Mouse (Mus musculus) right cerebral cortex, postnatal 10 days (tissue): Measurements from ENCODE around the gene Fdx1.
A peak's percentile ranks its signal among the peaks of the same experiment; 100 is the strongest.

Source experiments
- DNase-seq, 2 experiments: peaks; one replicate each; pipeline ENCODE4 v3.0.0; 2021; ENCODE audit warnings: low spot score in 2 of 2

Gene Fdx1

DNA sequence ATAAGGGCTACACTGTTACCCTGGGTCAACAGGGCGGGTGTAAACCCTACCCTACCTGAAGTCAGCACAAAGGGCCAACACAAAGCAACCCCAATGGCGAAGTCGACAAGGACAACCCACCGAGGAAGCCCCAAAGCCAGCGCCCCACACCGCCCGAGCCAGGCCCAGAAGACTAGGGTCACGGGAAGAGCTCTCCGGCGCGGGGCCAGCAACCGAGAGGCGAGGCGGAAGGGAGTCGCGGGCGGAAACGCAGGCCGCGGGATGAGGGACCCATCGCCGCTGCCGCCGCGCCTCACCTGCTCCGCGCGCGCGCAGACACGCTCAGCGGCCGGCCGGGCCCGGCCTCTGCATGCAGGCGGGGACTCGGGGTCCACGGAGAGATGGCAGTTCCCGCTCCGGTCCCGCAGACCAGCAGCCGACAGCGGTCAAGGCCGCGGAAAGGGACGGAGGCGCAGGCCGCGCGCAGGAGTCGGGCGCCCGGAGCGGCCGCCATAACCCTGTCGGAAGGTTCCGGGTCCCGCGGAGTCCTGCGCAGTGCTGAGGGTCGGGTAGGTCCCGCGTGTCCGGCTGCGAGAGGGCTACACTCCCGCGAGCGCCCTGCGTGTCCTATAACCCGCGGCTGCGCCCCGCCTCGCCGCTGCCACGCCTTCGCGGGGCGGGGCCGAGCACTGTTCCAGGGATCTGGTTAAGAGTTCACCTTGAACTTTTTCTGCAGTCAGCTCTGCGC lies at the start of gene Fdx1:
Fdx1 (minus strand) TSS at position 582 of the 727 bp plus-strand sequence.
- DNase-seq = peak; percentile 70 to 71

DNA sequence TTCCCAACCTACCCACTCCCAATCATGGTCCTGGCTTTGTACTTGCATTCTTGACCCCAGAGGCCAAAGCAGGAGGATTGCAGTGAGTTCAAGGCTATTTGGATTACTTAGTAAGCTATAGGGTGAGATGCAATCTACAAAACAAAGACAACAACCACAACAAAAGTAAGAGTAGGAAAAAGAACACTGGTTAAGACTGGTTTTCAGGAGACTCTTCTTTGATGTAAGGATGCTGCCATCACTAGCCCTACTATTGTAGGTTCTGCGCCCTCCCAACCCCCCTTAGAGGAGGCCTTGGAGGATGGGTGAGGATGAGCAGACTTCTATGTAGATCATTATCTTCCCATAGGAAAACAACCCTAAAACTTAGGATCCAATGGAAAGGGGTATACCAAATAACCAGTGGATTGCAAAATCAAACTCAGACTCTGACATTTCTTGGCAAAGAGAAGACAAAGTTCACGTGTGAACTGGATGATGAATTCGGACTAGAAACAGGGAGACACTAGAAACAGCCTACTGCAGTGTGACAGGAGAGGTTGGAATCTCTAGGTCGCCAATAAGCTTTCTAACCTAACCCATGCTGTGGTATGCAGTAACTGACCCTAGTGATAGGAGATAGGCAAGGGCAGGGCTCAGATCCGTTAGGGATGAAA lies 49.6 kb upstream of the Fdx1 start:
- DNase-seq = no peak

DNA sequence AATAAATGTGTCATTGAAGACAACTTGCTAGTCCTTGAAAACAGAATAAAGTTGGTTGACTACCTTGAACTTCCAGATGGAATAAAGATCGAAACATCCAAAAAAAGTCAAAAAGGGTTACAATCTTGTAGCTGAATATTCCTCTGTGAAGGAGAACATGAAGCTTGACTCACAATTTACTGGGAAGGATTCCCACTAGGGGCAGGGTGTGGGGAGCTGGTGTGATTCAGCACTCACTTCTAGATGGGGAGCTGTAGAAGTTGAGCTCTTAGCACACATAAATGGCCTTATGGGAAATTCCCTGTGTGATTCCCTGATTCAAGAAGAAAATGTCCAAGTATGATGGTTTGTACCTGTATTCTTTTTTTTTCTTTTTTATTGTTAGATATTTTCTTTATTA lies 49.0 kb upstream of the Fdx1 start:
- no peak for DNase-seq

DNA sequence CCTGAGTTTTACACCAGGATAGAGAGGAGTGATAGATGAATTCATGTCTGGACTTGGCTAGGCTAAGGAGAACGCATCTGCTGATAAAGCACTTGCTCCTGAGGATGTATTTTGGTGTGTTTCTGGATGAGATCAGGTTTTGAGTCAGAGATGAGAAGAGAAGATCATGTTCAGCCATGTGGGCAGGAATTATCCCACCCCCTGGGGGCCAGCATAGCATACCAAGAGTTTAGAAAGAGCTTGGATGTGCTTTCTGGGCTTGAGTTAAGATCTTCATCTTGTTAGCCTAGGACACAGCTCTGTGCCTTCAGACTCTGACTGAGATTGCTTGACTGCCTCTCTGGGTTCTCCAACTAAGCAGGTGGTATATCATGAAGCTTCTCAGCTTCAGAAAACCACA lies 45.2 kb upstream of the Fdx1 start:
- no peak for DNase-seq

DNA sequence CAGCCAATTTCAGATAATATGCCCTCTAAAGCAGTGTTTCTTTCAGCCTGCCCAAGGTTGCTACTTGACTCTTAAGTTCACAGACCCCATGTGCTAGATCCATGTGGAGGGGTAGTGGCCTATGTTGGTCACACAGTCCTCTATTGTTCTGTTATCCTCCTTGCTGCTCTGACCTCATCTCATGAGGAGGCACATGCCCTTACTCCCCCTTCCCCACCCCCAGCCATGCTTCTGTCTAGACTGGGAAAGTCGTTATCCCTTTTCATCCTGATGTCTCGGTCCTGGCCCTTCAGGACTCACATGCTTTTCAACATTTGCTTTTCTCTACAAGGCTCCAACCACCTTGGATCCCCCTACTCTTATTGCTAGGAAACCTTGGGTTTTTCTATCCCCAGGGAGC lies 44.0 kb upstream of the Fdx1 start:
- DNase-seq = no peak

DNA sequence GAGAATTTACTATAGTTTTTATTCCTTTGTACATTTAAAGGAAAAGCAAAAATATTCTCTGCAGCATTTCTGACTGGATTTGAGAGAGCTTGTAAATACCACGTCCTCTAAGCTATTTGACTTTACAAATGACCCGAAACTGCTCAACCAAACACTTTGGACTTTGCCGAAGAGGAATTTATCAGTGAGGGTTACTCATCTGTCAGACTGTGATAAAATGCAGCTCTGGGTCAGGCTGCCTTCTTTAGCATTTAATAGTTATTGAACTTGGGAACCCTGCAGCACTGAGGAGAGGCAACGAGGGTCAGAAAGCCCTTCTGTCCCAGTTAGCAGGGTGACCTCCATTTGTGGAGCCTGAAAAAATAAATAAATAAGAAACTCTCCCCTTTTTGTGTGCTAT lies 40.1 kb upstream of the Fdx1 start:
- DNase-seq = no peak

DNA sequence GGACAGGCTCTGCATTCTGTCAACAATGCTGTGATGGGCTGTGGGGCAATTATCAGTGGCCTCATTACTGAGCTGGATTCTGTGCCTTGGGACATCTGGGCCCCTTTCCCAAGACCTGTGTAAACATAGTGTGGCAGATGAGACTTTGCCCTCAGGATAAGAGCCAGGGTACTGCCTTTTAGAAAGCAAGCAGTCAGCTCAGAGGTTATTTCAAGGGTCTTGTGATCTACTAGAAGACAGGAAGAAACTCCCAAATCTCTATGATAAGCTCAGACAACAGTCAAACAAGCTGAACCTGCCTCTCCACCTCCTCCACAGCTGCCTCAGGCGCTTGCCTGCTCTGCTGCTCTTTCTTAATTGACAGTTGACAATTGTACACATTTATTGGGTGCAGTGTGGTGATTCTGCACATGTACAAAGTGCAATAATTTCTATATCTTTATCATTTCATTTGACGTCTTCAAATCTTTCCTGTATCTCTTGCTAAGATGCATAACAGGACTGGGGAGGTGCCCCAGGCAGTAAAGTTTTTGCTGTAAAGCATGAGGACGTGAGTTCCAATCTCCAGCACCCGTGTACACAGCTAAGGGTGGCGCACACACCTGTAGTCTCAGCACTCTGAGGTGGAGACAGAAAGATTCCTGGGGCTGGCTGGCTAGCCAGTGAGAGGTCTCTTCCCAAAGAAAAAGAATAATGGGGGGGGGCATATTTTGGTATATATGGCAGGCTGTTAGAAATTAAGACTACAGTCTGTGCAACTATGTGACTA lies 32.2 kb upstream of the Fdx1 start:
- DNase-seq = no peak

DNA sequence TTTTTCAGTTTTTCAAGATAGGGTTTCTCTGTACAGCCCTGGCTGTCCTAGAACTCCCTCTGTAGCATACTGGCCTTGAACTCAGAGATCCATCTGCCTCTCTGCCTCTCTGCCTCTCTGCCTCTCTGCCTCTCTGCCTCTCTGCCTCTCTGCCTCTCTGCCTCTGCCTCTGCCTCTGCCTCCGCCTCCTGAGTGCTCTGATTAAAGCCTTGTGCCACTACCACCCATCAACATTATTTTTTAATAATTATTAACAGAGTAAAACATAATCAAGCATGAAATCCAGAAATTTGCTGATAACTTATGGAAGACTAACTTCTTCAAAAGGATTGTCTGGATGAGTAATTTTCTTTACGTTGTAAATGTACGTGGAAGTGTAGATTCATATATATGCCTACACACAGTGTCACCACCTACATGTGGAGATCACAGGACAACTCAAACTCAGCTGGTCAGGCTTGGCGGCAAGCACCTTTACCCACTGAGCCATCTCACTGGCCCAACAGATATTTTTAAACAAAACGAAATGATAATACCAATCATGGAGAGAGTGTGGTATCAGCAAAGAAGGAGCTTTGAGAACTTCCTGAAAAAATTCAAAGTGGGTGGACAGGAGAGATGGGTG lies 31.4 kb upstream of the Fdx1 start:
- no peak for DNase-seq

DNA sequence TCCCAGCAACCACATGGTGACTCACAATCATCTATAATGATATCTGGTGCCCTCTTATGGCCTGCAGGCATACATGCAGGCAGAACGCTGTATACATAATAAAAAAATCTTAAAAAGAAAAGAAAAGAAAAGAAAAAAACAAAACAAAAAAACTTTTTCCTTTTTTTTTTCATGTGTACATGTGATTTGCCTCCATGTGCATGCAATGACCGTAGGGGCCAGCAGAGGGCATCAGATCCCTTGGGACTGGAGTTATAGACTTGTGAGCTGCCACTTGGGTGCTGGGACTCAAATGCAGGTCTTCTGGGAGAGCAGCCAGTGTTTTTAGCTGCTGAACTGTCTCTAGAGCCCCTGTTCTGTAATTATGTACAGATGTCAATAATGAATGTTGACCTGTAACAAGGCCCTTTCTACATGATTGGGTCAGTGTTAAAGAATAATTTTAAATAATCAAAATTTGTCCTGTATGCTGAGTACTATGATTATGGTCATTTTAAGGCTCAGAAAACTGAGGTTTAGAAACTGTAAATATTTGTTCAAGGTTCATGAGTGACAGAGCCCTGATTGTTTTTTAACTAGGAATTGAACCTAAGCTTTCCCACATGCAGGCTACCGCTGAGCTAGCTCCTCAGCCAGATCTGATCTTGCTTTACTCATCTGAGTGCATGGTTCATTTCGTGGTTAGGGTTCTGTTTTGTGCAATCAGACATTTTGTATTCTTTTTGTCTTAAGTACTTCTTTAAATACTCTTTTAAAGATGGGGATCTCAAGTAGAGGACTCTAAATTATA lies 30.3 kb upstream of the Fdx1 start:
- peak in 1 of 2 experiments; percentile 25 for DNase-seq

DNA sequence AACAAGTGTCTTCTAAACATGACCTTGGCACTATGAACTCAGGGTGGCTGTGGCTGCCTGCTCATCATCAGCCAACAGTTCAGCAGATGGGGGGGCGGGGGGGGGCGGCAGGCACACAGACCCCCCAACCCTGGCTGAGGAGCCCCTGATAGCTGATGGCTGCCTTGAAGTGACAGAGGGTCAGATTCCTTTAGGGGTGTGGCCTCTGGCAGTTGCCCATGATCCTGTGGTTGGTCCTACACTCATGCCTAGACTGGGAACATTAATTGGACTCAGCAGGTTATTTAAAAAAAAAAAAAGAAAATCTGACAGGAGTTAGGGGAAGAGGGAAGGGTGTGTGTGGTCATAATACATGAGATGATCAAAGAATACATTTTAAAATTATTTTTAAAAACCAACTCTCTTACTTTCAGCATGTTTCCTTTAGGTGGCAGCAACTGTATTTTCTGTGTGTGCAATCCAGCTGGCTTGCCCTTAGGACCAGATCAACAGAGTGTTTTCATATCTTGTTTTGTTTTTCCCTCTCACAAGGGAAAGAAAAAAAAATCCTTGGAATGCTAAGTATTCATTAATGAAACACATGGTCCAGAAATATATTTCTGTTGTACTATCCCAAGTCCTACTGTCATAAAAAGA lies 28.0 kb upstream of the Fdx1 start:
- no peak for DNase-seq

DNA sequence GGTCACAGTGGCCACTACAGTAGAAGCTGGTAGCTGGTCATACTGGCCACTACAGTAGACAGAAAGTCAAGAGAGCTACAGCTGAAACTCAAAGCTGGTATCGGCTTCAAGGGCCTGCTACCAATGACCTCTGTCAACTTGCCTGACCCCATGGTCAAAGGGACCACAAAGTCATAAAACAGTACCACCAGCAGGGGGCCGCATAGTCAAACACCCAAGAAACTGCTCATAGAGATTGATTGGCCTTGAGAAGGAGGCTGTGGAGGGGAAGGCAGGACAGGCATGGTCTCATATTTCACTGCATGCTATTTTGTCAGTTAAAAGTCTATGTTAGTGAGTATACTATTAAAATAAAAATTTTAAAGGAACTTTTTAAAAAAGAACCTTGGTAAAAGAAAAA lies 27.5 kb upstream of the Fdx1 start:
- peak in 1 of 2 experiments; percentile 28 for DNase-seq

DNA sequence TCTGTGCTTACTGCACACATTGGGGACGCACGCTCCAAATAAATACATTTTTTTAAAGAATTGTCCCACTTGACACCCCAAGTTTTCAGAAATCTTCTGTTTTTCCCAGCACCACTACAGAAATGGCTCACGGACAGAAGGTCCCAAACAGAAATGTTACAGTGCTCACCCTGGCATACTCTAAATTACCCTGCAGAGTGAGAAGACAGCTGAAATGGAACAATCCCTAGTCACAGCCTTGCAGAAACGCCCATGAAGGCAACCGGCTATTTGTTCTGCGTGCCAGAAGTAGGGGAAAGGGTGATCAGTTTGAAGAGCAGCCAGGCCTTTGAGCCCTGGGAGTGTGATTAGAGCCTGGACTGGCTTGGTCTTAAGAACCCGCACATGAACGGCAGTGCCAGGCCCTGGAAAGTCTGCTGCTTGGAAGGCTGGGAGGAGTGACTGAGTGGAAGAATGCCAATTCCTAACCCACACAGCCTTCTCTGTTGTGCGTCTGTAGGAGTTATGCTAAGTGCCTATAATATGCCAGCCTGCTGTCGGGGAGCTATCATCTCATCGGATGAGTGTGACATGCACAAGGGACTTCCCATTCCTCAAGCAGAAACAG lies 22.2 kb upstream of the Fdx1 start:
- DNase-seq = peak; percentile 83 to 91

DNA sequence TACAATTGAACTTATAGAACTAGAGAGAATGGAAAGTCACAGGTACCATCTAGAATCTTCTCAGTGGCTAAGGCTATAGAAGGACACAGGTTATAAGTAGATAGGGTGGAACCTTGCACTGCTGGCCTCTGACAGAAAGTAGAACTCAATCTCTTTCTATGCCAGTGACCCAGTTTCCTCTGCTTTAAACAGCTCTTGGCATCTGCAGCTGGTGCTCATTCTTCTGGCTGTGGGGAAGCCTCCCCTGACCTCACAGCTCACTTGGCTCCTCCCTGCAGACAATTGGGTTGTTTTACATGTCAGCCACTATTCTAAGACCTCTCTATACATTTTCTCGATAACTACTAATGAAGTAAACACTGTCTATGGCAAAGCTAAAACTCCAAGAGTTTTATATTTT lies 17.8 kb upstream of the Fdx1 start:
- DNase-seq = no peak

DNA sequence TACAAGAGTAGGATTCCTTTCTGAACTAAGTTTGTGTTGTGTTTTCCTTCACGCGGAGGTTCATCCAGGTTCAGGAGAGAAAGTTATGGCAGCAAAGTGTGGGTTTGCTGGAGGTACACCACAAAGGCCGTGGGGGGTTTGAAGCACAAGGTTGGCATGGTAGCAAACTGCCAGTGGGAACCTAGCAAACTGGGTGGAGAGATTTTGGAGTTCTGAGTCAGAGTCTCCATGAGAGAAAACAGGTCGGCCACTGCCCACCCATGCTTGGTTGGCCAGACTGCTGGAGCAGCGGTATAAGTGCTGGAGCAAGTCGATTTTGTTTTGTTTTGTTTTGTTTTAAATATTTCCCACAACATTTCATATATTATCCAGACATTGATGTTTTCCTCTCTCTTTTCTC lies 15.9 kb upstream of the Fdx1 start:
- no peak for DNase-seq

DNA sequence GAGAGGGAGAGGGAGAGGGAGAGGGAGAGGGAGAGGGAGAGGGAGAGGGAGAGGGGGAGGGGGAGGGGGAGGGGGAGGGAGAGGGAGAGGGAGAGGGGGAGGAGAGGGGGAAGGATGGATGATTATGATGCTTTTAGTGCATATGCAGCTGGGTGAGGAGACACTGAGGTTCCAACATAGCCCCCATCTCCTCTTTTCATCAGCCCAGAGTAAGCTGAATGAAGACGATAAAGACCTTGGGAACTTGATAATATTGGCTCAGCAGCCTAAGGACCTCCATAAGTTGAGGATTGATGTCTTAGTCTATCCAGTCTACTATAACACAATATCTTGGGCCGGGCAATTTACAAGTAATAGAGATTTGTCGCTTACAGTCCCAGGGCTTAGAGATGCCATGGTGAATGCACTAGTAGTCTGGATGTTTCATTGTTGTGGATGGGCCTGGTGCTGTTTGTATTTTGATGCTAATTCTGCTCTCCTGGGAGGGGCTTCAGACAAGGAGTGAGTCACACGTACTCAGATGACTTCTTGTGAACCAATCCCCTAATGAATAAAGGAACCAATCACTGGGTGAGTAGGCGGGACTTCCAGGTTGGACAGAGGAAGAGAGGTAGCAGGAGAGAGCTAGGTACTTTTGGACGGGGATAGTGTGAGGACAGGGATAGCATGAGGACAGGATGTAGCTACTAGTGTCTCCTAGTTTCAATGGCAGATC lies 15.3 kb upstream of the Fdx1 start:
- DNase-seq = no peak

DNA sequence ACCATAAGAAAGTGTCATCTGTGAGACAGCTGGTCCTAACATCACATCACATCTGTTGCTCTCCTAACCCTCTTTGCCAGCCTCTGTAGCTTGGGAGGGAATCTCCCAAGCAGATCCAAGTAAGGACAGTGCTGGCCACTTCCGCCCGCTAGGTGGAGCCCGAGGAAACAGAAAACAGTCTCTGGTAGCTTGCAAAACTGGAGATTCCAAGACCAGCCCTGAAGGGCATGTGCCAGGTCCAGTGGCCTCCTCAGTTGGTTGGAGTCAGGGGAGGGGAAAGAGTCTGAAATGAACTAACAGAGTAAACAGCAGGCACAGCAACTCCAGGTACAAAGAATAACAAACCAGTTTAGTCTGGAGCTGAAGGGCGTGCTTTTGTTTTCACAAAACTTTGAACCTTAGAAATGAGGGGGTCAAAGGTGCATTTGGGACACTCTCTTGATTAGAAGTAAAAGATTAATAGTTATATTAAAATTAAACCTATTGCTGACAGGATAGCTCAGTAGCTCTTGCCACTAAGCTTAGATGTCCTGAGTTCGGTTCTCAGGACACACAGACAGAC lies 14.2 kb upstream of the Fdx1 start:
- DNase-seq = peak; percentile 85 to 88

DNA sequence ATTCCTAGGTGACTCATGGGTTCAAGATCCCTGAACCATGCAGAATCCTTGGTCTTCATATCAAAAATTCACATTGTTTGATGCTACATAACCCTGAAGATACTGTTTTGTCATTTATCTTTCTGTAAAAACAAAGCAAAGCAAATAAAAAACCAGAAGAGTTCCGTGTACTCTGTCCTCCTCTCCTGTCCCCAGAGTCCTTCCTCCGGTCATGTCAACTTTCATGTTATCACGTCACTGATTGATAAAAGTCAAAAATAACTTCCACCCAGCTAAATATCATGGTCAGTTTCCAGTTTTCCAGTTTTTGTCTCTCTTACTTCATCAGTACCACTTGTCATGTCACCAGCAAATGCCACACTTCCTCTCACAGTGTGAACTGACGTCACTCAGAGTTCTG lies 11.5 kb upstream of the Fdx1 start:
- no peak for DNase-seq

DNA sequence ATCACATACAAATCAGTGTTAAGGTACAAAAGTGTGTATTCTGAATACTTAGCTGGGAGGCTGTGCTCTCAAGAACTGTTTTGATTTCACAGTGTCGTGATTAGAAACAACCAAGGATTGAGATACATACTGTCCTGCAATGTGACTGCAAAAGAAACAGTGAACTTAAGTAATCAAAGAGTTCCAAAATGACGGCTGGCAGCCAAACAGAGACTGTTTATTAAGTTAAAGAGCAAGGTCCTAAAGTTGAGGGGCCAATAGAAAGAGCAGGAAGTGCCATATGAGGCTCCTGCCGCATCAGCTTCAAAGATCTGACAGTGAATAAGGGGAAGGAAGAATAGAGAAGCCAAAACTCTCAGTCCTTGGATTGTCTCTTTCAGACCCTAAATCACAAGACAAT lies 10.5 kb upstream of the Fdx1 start:
- DNase-seq = no peak

DNA sequence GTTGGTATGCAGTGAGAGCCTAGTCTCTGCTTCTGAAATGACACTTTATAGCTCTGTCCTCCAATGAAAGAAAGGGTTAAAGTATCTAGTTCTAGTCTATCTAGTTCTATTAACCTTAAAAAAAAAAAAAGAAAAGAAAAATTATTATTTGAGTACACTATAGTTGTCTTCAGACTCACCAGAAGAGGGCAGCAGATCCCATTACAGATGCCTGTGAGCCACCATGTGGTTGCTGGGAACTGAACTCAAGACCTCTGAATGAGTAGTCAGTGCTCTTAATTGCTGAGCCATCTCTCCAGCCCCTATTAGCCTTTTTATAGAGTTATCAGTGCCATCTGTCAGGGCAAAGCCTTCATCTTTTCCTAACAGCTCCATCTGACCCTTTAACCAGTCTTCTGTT lies 3.0 kb upstream of the Fdx1 start:
- no peak for DNase-seq

DNA sequence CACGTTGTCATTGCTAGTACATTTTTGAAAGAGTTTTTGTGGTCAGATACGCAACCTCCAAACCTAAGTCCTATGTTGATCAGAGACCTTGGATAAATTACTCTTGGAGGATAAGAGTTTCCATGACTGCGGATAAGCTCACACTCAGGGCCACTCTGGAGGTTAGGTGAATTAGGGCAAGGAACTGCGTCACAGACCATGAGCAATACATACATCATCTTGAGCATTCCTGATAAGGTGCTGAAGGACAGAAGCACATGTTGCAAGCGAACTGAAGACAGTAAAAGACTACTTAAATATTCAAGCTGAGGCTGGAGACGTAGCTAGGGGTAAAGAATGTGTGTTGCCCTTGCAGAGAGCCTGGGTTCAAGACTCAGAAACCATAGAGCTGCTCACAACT lies 754 bp upstream of the Fdx1 start:
- no peak for DNase-seq
